Mouse (Mus musculus) ES-Bruce4 (cell line): Measurements from ENCODE around the gene Pirt. TPM values are rescaled to one million over a fixed set of nuclear protein-coding genes. Genes with fewer than 3 reads are reported as not detected.
A peak's percentile ranks its signal among the peaks of the same experiment; 100 is the strongest.

ENCODE experiments used
- H3K27ac ChIP-seq: 2 replicates; pipeline ENCODE4 v1.5.1; 2012; ENCODE audit warnings: low read length, inconsistent platforms; ENCODE audit not compliant: insufficient read depth
- H3K27me3 ChIP-seq: 2 replicates; pipeline ENCODE4 v1.6.1; 2012; ENCODE audit warnings: mild to moderate bottlenecking, low read length, inconsistent platforms; ENCODE audit not compliant: control insufficient read depth, poor library complexity, insufficient read depth, severe bottlenecking
- H3K36me3 ChIP-seq: 2 replicates; pipeline ENCODE4 v1.6.1; 2012; ENCODE audit warnings: inconsistent platforms, mild to moderate bottlenecking, low read length, moderate library complexity; ENCODE audit not compliant: control insufficient read depth, poor library complexity, insufficient read depth, severe bottlenecking
- H3K4me1 ChIP-seq: one replicate; pipeline ENCODE4 v1.8.1; 2011; ENCODE audit warnings: low read length; ENCODE audit not compliant: control insufficient read depth, insufficient read depth
- H3K4me3 ChIP-seq: 2 replicates; pipeline ENCODE4 v1.5.1; 2011; ENCODE audit warnings: low read depth, mild to moderate bottlenecking, low read length
- H3K9ac ChIP-seq: 2 replicates; pipeline ENCODE4 v1.6.1; 2012; ENCODE audit warnings: low read depth, mild to moderate bottlenecking, inconsistent platforms; ENCODE audit not compliant: poor library complexity, severe bottlenecking
- H3K9me3 ChIP-seq: replicated peaks from 2 replicates; pipeline ENCODE4 v1.6.1; 2012; ENCODE audit warnings: mild to moderate bottlenecking, low read length, inconsistent platforms; ENCODE audit not compliant: control insufficient read depth, poor library complexity, insufficient read depth, severe bottlenecking
- CTCF ChIP-seq: IDR thresholded peaks from one replicate; pipeline ENCODE4 v1.8.1; 2011; ENCODE audit warnings: low read depth, low read length
- EP300 ChIP-seq: IDR thresholded peaks from 2 replicates; pipeline ENCODE4 v1.6.1; 2011; ENCODE audit warnings: low read depth, low read length; ENCODE audit not compliant: insufficient read depth
- POLR2A ChIP-seq: IDR thresholded peaks from one replicate; pipeline ENCODE4 v1.8.1; 2011; ENCODE audit warnings: low read length; ENCODE audit not compliant: insufficient read depth
- polyA plus RNA-seq: library from polyadenylated mRNA; stranded (reverse); fragments of >200 nt; gene quantifications from 2 replicates; pipeline ENCODE4 v1.2.4, GENCODE M21; 2011; ENCODE audit warnings: low read depth; ENCODE audit not compliant: missing spikeins, insufficient read depth, insufficient read length

The Pirt gene
- polyA plus RNA-seq, 1 experiment: 0.33 TPM

- no peaks in the 10 kb centered on the region for H3K4me1 ChIP-seq
- no peak for TF ChIP-seq EP300
- TF ChIP-seq CTCF: no peak
- TF ChIP-seq POLR2A: no peak
- H3K9me3 ChIP-seq: no peaks in the 10 kb centered on the region
- no peaks in the 10 kb centered on the region for H3K36me3 ChIP-seq
- H3K27ac ChIP-seq: no peak overlapping the region
- no peak overlapping the region for H3K4me3 ChIP-seq
- no peaks in the 10 kb centered on the region for H3K27me3 ChIP-seq
- no peak overlapping the region for H3K9ac ChIP-seq
Observed at GRCm38 (mm10) chr11:66892536-66892935, 19.2 kb upstream of the Pirt start.

GRCm38 (mm10) chr11:66898747-66899146, 13.0 kb upstream of the Pirt start:
- H3K9me3 ChIP-seq: no peaks in the 10 kb centered on the region
- H3K36me3 ChIP-seq: no peaks in the 10 kb centered on the region
- H3K4me1 ChIP-seq: no peaks in the 10 kb centered on the region
- H3K27ac ChIP-seq: no peak overlapping the region
- no peak overlapping the region for H3K9ac ChIP-seq
- TF ChIP-seq CTCF (peak; percentile 57), EP300 (no peak)
- H3K4me3 ChIP-seq: no peak overlapping the region
- H3K27me3 ChIP-seq: no peaks in the 10 kb centered on the region; the same call in 1 of the 2 replicates

GRCm38 (mm10) chr11:66899426-66899825, 12.4 kb upstream of the Pirt start:
- H3K4me1 ChIP-seq: no peaks in the 10 kb centered on the region

GRCm38 (mm10) chr11:66902801-66903200, 9.0 kb upstream of the Pirt start:
- H3K4me3 ChIP-seq: no peak overlapping the region
- H3K36me3 ChIP-seq: no peaks in the 10 kb centered on the region
- H3K9me3 ChIP-seq: no peaks in the 10 kb centered on the region
- H3K9ac ChIP-seq: no peak overlapping the region
- no peaks in the 10 kb centered on the region; the same call in 1 of the 2 replicates for H3K27me3 ChIP-seq
- H3K4me1 ChIP-seq: no peaks in the 10 kb centered on the region
- TF ChIP-seq CTCF (no peak), EP300 (no peak), POLR2A (no peak)
- no peak overlapping the region for H3K27ac ChIP-seq

More at GRCm38 (mm10) chr11:66899426-66899825, 12.4 kb upstream of the Pirt start:
- no peak overlapping the region for H3K4me3 ChIP-seq
- no peak overlapping the region for H3K27ac ChIP-seq
- no peaks in the 10 kb centered on the region for H3K9me3 ChIP-seq
- no peaks in the 10 kb centered on the region; the same call in 1 of the 2 replicates for H3K27me3 ChIP-seq
- H3K36me3 ChIP-seq: no peaks in the 10 kb centered on the region
- peak; percentile 83 for TF ChIP-seq CTCF
- no peak for TF ChIP-seq EP300
- TF ChIP-seq POLR2A: no peak
- H3K9ac ChIP-seq: no peak overlapping the region

- TF ChIP-seq CTCF (peak; percentile 75), EP300 (no peak)
- Histone ChIP-seq H3K9me3 (no peaks in the 10 kb centered on the region), H3K36me3 (no peaks in the 10 kb centered on the region), H3K27ac (peak overlapping the region; percentile 8; the same call in 1 of the 2 replicates), H3K4me1 (no peaks in the 10 kb centered on the region), H3K9ac (peak overlapping the region; percentile 52; the same call in 1 of the 2 replicates), H3K4me3 (peak overlapping the region; percentile 22), H3K27me3 (no peaks in the 10 kb centered on the region; the same call in 1 of the 2 replicates)
Observed at GRCm38 (mm10) chr11:66905617-66906384, 6.0 kb upstream of the Pirt start.
